Mouse (Mus musculus) testis, adult 2 months (tissue): ENCODE data around the gene Stpg4.

Source experiments
- CTCF ChIP-seq: fragments of 200-500 bp; IDR thresholded peaks from 2 replicates; pipeline ENCODE4 v1.5.1; 2012; ENCODE audit warnings: low read depth, mild to moderate bottlenecking, inconsistent platforms, low read length, moderate library complexity; ENCODE audit not compliant: control insufficient read depth, insufficient read depth, insufficient replicate concordance
- POLR2A ChIP-seq: fragments of 200-500 bp; IDR thresholded peaks from 2 replicates; pipeline ENCODE4 v1.6.1; 2012; ENCODE audit warnings: low read depth, mild to moderate bottlenecking, inconsistent platforms, low read length, moderate library complexity; ENCODE audit not compliant: control insufficient read depth

- TF ChIP-seq CTCF (no peak), POLR2A (no peak)
These were observed 42.7 kb upstream of the Stpg4 start for GRCm38 (mm10) chr17:87470282-87470681.
